Mouse (Mus musculus) limb, embryonic 14.5 days (tissue): ENCODE measurements around the gene Cyp2g1. TPM values are rescaled to one million over a fixed set of nuclear protein-coding genes. Genes with fewer than 3 reads are reported as not detected.

Source experiments
- ATAC-seq: fragments of 200-750 bp; cut with Nextera tagmentation; 2 replicates; pipeline ENCODE4 v1.8.0; 2017; ENCODE audit warnings: low read depth, moderate number of reproducible peaks, moderate TSS enrichment; ENCODE audit not compliant: low FRiP score
- DNase-seq: peaks from one replicate; pipeline ENCODE4 v3.0.0-alpha.2; 2015; ENCODE audit warnings: low spot score
- H3K27ac ChIP-seq: fragments of 300-500 bp; sonication (generic); replicated peaks from 2 replicates; pipeline ENCODE4 v1.5.1; 2014; ENCODE audit warnings: low read depth, mild to moderate bottlenecking, low read length, moderate library complexity, mixed read lengths
- H3K27me3 ChIP-seq: fragments of 300-500 bp; sonication (generic); 2 replicates; pipeline ENCODE4 v1.6.1; 2014; ENCODE audit warnings: low read length, mixed read lengths; ENCODE audit not compliant: control insufficient read depth, insufficient read depth
- H3K36me3 ChIP-seq: fragments of 300-500 bp; sonication (generic); 2 replicates; pipeline ENCODE4 v1.6.1; 2014; ENCODE audit warnings: mild to moderate bottlenecking, low read length, moderate library complexity, mixed read lengths; ENCODE audit not compliant: control insufficient read depth, insufficient read depth
- H3K4me1 ChIP-seq: fragments of 300-500 bp; sonication (generic); 2 replicates; pipeline ENCODE4 v1.6.1; 2014; ENCODE audit warnings: antibody characterized with exemption, low read length, mixed read lengths; ENCODE audit not compliant: control insufficient read depth, insufficient read depth
- H3K4me2 ChIP-seq: fragments of 300-500 bp; sonication (generic); replicated peaks from 2 replicates; pipeline ENCODE4 v1.6.1; 2014; ENCODE audit warnings: low read depth, mild to moderate bottlenecking, low read length, moderate library complexity; ENCODE audit not compliant: severe bottlenecking
- H3K4me3 ChIP-seq: fragments of 300-500 bp; sonication (generic); replicated peaks from 2 replicates; pipeline ENCODE4 v1.5.1; 2014; ENCODE audit warnings: low read length
- H3K9ac ChIP-seq: fragments of 300-500 bp; sonication (generic); 2 replicates; pipeline ENCODE4 v1.6.1; 2014; ENCODE audit warnings: mild to moderate bottlenecking, low read depth, low read length, moderate library complexity; ENCODE audit not compliant: severe bottlenecking
- H3K9me3 ChIP-seq: fragments of 300-500 bp; sonication (generic); 2 replicates; pipeline ENCODE4 v1.6.1; 2016; ENCODE audit warnings: low read length; ENCODE audit not compliant: control insufficient read depth
- POLR2A ChIP-seq: fragments of 200-500 bp; IDR thresholded peaks from 2 replicates; pipeline ENCODE4 v1.8.0; 2012; ENCODE audit warnings: inconsistent platforms, mild to moderate bottlenecking, moderate library complexity, borderline replicate concordance; ENCODE audit not compliant: insufficient read depth, insufficient read length; ENCODE audit errors: extremely low read depth
- WGBS: fragments of 180-500 bp; shearing (Covaris S2); extraction: QIAGEN DNeasy Blood & Tissue Kit; methylation state at CpG from one replicate; pipeline ENCODE4 v1.1.7; 2014; 5-methylcytosine and 5-hydroxymethylcytosine counted together
- polyA plus RNA-seq, 2 experiments: library from polyadenylated mRNA; depleted of rRNA in 1 of 2; stranded (reverse) in 1 of 2; unstranded in 1 of 2; fragments of >200 nt; fragmentation: Nextera tagmentation in 1 of 2; extraction: Ambion mirVana in 1 of 2; gene quantifications; 2 replicates each; pipeline versions ENCODE4 v1.2.1 to v1.2.3; 2012 to 2014

The Cyp2g1 gene
- polyA plus RNA-seq, 2 experiments, result not detected

- no peak for TF ChIP-seq POLR2A
- Histone ChIP-seq H3K4me1 (no peaks in the 10 kb centered on the region), H3K4me2 (no peak overlapping the region), H3K27ac (no peak overlapping the region), H3K4me3 (no peak overlapping the region), H3K9me3 (no peaks in the 10 kb centered on the region), H3K36me3 (no peaks in the 10 kb centered on the region), H3K9ac (no peak overlapping the region), H3K27me3 (no peaks in the 10 kb centered on the region)
- DNase-seq, result no peak
- 40% methylated on average over 2 of the region's 2 CpGs for WGBS
- ATAC-seq, result no peak
Observed at GRCm38 (mm10) chr7:26777806-26778205, 30.9 kb upstream of the Cyp2g1 start.

GRCm38 (mm10) chr7:26778474-26778873 is 30.2 kb upstream of the Cyp2g1 start:
- Histone ChIP-seq H3K9me3 (no peaks in the 10 kb centered on the region), H3K36me3 (no peaks in the 10 kb centered on the region), H3K4me1 (no peaks in the 10 kb centered on the region), H3K4me3 (no peak overlapping the region), H3K9ac (no peak overlapping the region), H3K4me2 (no peak overlapping the region), H3K27me3 (no peaks in the 10 kb centered on the region), H3K27ac (no peak overlapping the region)
- no peak for TF ChIP-seq POLR2A
- DNase-seq (peak; percentile 42), ATAC-seq (no peak)
- 25% methylated on average over 6 of the region's 6 CpGs for WGBS

- DNase-seq, result no peak
- H3K27me3 ChIP-seq, result no peaks in the 10 kb centered on the region
- H3K4me2 ChIP-seq, result no peak overlapping the region
- no peak for TF ChIP-seq POLR2A
- no peaks in the 10 kb centered on the region for H3K4me1 ChIP-seq
- no peak overlapping the region for H3K27ac ChIP-seq
- ATAC-seq, result no peak
- no peaks in the 10 kb centered on the region for H3K36me3 ChIP-seq
- H3K9ac ChIP-seq, result no peak overlapping the region
- H3K4me3 ChIP-seq, result no peak overlapping the region
- no peaks in the 10 kb centered on the region for H3K9me3 ChIP-seq
- WGBS, result 84% methylated on average over 5 of the region's 5 CpGs
Observed at GRCm38 (mm10) chr7:26779799-26780416, 28.8 kb upstream of the Cyp2g1 start.

- ATAC-seq (no peak), DNase-seq (no peak)
- Histone ChIP-seq H3K4me1 (no peaks in the 10 kb centered on the region), H3K27me3 (no peaks in the 10 kb centered on the region), H3K4me3 (no peak overlapping the region), H3K9me3 (no peaks in the 10 kb centered on the region), H3K9ac (no peak overlapping the region), H3K36me3 (no peaks in the 10 kb centered on the region), H3K27ac (no peak overlapping the region), H3K4me2 (no peak overlapping the region)
- 5% methylated on average over 11 of the region's 11 CpGs for WGBS
- TF ChIP-seq POLR2A, result no peak
Observed at GRCm38 (mm10) chr7:26780510-26780909, 28.2 kb upstream of the Cyp2g1 start.

- H3K4me1 ChIP-seq, result no peaks in the 10 kb centered on the region
- H3K36me3 ChIP-seq, result no peaks in the 10 kb centered on the region
- no peak for ATAC-seq
- no peaks in the 10 kb centered on the region for H3K9me3 ChIP-seq
- no peak overlapping the region for H3K4me2 ChIP-seq
- no peak for TF ChIP-seq POLR2A
- no peak overlapping the region for H3K4me3 ChIP-seq
- H3K27ac ChIP-seq, result no peak overlapping the region
- DNase-seq, result no peak
- H3K9ac ChIP-seq, result no peak overlapping the region
- no peaks in the 10 kb centered on the region for H3K27me3 ChIP-seq
- WGBS, result 20% methylated on average over 8 of the region's 8 CpGs
Observed at GRCm38 (mm10) chr7:26780998-26781766, 27.5 kb upstream of the Cyp2g1 start.
